In the genomic region with DNA sequence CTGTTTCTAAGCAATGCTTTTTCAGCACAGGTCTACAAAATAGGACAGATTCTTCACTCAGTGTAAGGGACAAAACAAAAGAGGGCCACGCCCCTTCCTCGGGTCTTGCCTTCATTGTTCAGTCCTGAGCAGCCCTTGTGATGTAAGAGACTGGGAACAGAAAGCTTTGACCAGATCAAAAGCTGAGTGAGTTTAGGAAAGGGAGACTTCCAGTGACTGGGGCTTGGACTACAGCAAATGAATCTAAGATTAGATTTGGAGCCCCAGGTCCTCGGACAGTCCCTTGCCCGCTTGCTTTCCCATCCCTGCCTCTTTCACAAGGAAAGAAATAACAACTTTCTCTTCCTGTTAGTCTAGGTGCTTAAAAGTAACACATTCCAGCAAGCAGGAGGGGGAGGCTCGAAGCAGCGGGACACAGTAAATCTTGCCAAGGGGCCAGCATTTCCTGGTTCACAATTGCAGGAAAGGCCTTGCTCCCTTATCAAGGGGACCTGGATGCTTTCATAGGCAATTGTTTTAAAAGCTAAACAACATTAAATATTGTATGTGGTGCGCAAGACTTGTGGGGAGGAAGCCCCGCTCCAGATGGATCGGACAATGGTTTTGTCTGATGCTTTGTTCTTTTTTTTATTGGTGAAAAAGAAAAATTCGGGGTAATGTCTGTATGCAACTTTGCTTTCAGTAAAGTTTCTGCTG, we compare ENCODE assay signal across 9 mouse cellular contexts.
DNase-seq lines count a peak whose midpoint lies in the region; ATAC-seq and TF ChIP-seq lines count a peak whose summit lies in the region.
"Had no signal": no experiment of that assay in that cellular context is flagged by ENCODE, and none has a peak within 500 bp of the region (broad histone marks: within the 10 kb centered on the region; RNA-seq: fewer than 3 reads in every experiment).

No protein-coding gene starts in this region.

- 41% methylated on average over 10 of the region's 10 CpGs for WGBS in kidney, adult 2 months
- WGBS in stomach, embryonic 15.5 days, result 55% methylated on average over 10 of the region's 10 CpGs

- no peaks in the 10 kb centered on the region for H3K4me1 ChIP-seq in kidney, adult 2 months (ENCODE audit: control insufficient read depth, insufficient read depth, low read length)
- H3K4me1 ChIP-seq in stomach, embryonic 15.5 days, result peaks cover 2% of the 10 kb centered on the region; the same call in 1 of the 2 replicates

- no peaks in the 10 kb centered on the region for H3K9me3 ChIP-seq in stomach, embryonic 15.5 days

- no peak for TF ChIP-seq POLR2A in kidney, adult 2 months (IDR thresholded peaks at IDR 0.05; ENCODE audit: low read depth, low read length)

- H3K36me3 ChIP-seq in kidney, adult 2 months (ENCODE audit: control insufficient read depth, insufficient read depth, low read length), result no peaks in the 10 kb centered on the region
- H3K36me3 ChIP-seq in stomach, embryonic 15.5 days, result no peaks in the 10 kb centered on the region

- H3K4me2 ChIP-seq in stomach, embryonic 15.5 days, result no peak overlapping the region

- no peaks in the 10 kb centered on the region for H3K27me3 ChIP-seq in kidney, adult 2 months (replicated peaks; ENCODE audit: control insufficient read depth, insufficient read depth, low read length)
- no peaks in the 10 kb centered on the region for H3K27me3 ChIP-seq in stomach, embryonic 15.5 days (replicated peaks)
- H3K27me3 ChIP-seq: CH12.LX had no signal

- peak overlapping the region; percentile 22; the same call in 1 of the 2 replicates for H3K4me3 ChIP-seq in layer of hippocampus, adult 2 months
- no peak overlapping the region for H3K4me3 ChIP-seq in kidney, adult 2 months (ENCODE audit: insufficient read depth, low read depth, low read length)
- no peak overlapping the region for H3K4me3 ChIP-seq in stomach, embryonic 15.5 days (replicated peaks)

- no peak for TF ChIP-seq CTCF in layer of hippocampus, adult 2 months (conservative IDR thresholded peaks at IDR 0.05)
- TF ChIP-seq CTCF in kidney, adult 2 months (conservative IDR thresholded peaks at IDR 0.05; ENCODE audit: insufficient read depth, insufficient read length, low read depth, low read length), result no peak

- DNase-seq in layer of hippocampus, adult 2 months (ENCODE audit: low spot score in 2 of 2), result no peak
- DNase-seq in layer of hippocampus, adult 9-11 months, result no peak
- peak; percentile 63 to 85 for DNase-seq in heart, adult 18-20 months
- peak; percentile 81 for DNase-seq in kidney, adult 2 months
- peak; percentile 57 for DNase-seq in lung, postnatal 14 days
- DNase-seq in layer of hippocampus, postnatal 25 days (ENCODE audit: extremely low spot score in 1 of 2, low spot score in 1 of 2), result no peak

- peak; percentile 53; the same call in 1 of the 2 replicates for ATAC-seq in stomach, embryonic 15.5 days (ENCODE audit: insufficient read depth, low FRiP score, low read depth)
- no peak for ATAC-seq in megakaryocyte-erythroid progenitor cell, adult 5-6 weeks (replicated peaks; ENCODE audit: low FRiP score, low TSS enrichment, poor library complexity, severe bottlenecking)

- H3K9ac ChIP-seq in stomach, embryonic 15.5 days, result no peak overlapping the region

- peak overlapping the region; percentile 71; the same call in 1 of the 2 replicates for H3K27ac ChIP-seq in layer of hippocampus, adult 2 months
- peak overlapping the region; percentile 29 for H3K27ac ChIP-seq in kidney, adult 2 months (ENCODE audit: insufficient read depth, low read depth, low read length)
- H3K27ac ChIP-seq in stomach, embryonic 15.5 days, result 0 out of 2 replicates have a peak overlapping the region, but pooled peaks have one; percentile 21

Comparison
In these comparisons a context has a peak if more than half of its experiments do, and no peak if none do; other contexts are left out.
1. DNase-seq: peak in heart, adult 18-20 months (2 of 2), kidney, adult 2 months (single experiment) and lung, postnatal 14 days (single experiment); none in layer of hippocampus, adult 2 months (0 of 2), layer of hippocampus, adult 9-11 months (single experiment) and layer of hippocampus, postnatal 25 days (0 of 2).
2. H3K27ac ChIP-seq: peak in every context shown above with its lines; median percentile 71 in layer of hippocampus, adult 2 months; 29 in kidney, adult 2 months; 21 in stomach, embryonic 15.5 days.